Mouse (Mus musculus) C2C12 (cell line): Measurements from ENCODE around the gene Trmt1.

Experiments
- CTCF ChIP-seq: IDR thresholded peaks from one replicate; pipeline ENCODE4 v1.5.1; 2011; ENCODE audit not compliant: control insufficient read depth, insufficient read depth, insufficient read length
- MYOG ChIP-seq: IDR thresholded peaks from one replicate; pipeline ENCODE4 v1.6.1; 2011; ENCODE audit not compliant: control insufficient read depth, insufficient read length; ENCODE audit errors: extremely low read depth
- USF1 ChIP-seq: IDR thresholded peaks from one replicate; pipeline ENCODE4 v1.6.1; 2011; ENCODE audit warnings: low read depth, mild to moderate bottlenecking, control low read depth, moderate library complexity

GRCm38 (mm10) chr8:84711933-84712758 lies 26.0 kb downstream of the Trmt1 start:
- TF ChIP-seq CTCF: no peak
- TF ChIP-seq MYOG: no peak
- no peak for TF ChIP-seq USF1
